Mouse (Mus musculus) megakaryocyte, embryonic 14.5 days (primary cell): ENCODE results near the gene Alkbh6. TPM values are rescaled to one million over a fixed set of nuclear protein-coding genes. Genes with fewer than 3 reads are reported as not detected.

Experiments used
- H3K27me3 ChIP-seq: replicated peaks from 2 replicates; pipeline ENCODE3; 2012; ENCODE audit warnings: inconsistent platforms
- H3K36me3 ChIP-seq: replicated peaks from 2 replicates; pipeline ENCODE3; 2012; ENCODE audit warnings: low read length, inconsistent platforms, mixed read lengths
- H3K4me1 ChIP-seq: 2 replicates; pipeline ENCODE4 v1.6.1; 2012; ENCODE audit warnings: inconsistent platforms
- H3K4me3 ChIP-seq: replicated peaks from 2 replicates; pipeline ENCODE3; 2012; ENCODE audit warnings: moderate library complexity, mild to moderate bottlenecking, inconsistent platforms
- H3K9me3 ChIP-seq: 2 replicates; pipeline ENCODE4 v1.6.1; 2012; ENCODE audit warnings: inconsistent platforms
- FLI1 ChIP-seq: IDR thresholded peaks from 2 replicates; pipeline ENCODE4 v1.6.1; 2012; ENCODE audit warnings: low read length, inconsistent platforms, mixed read lengths
- GATA1 ChIP-seq: IDR thresholded peaks from 3 replicates; pipeline ENCODE4 v1.6.1; 2012; ENCODE audit warnings: mixed read lengths, low read length, inconsistent platforms, borderline replicate concordance
- polyA plus RNA-seq: library from polyadenylated mRNA; stranded (reverse); fragments of >175 nt; gene quantifications from 2 replicates; pipeline ENCODE4 v1.2.3, GENCODE M21; 2012; ENCODE audit warnings: low replicate concordance; ENCODE audit not compliant: insufficient read depth

Alkbh6 gene
- polyA plus RNA-seq, 1 experiment = 78.7 TPM

GRCm38 (mm10) chr7:30294296-30294695 lies 14.2 kb upstream of the Alkbh6 start:
- H3K9me3 ChIP-seq = no peaks in the 10 kb centered on the region
- no peaks in the 10 kb centered on the region for H3K36me3 ChIP-seq
- no peak overlapping the region for H3K4me3 ChIP-seq
- peaks cover 11% of the 10 kb centered on the region; the same call in 1 of the 2 replicates for H3K4me1 ChIP-seq
- TF ChIP-seq FLI1 (no peak), GATA1 (no peak)
- H3K27me3 ChIP-seq = peaks cover 45% of the 10 kb centered on the region

GRCm38 (mm10) chr7:30295103-30295502 lies 13.4 kb upstream of the Alkbh6 start:
- H3K4me3 ChIP-seq = no peak overlapping the region
- TF ChIP-seq FLI1 = no peak
- no peak for TF ChIP-seq GATA1
- no peaks in the 10 kb centered on the region for H3K36me3 ChIP-seq
- H3K4me1 ChIP-seq = peaks cover 14% of the 10 kb centered on the region; the same call in 1 of the 2 replicates
- peaks cover 37% of the 10 kb centered on the region for H3K27me3 ChIP-seq
- H3K9me3 ChIP-seq = no peaks in the 10 kb centered on the region

GRCm38 (mm10) chr7:30296816-30297215 lies 11.7 kb upstream of the Alkbh6 start:
- TF ChIP-seq GATA1 = no peak
- TF ChIP-seq FLI1 = no peak
- Histone ChIP-seq H3K4me3 (no peak overlapping the region), H3K36me3 (no peaks in the 10 kb centered on the region), H3K27me3 (peaks cover 23% of the 10 kb centered on the region), H3K4me1 (peaks cover 6% of the 10 kb centered on the region; the same call in 1 of the 2 replicates), H3K9me3 (no peaks in the 10 kb centered on the region)

DNA sequence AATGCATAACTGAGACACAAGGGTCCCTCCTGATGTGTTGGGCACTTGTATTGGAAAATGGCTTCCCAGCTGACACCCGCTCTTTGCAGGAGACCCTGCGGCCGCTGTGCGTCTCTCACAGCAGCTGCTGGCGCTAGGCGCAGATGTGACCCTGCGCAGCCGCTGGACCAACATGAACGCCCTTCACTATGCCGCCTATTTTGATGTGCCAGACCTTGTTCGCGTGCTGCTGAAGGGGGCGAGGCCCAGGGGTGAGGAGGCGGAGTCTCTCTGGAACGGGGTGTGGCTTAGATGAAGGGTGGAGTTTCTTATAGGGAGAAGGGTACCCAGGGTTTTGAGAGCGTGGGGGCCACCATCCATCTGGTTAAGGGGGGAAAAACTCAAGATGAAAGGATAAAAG lies 11.3 kb upstream of the Alkbh6 start:
- Histone ChIP-seq H3K36me3 (no peaks in the 10 kb centered on the region), H3K4me3 (no peak overlapping the region), H3K9me3 (no peaks in the 10 kb centered on the region), H3K4me1 (peaks cover 6% of the 10 kb centered on the region; the same call in 1 of the 2 replicates), H3K27me3 (peaks cover 21% of the 10 kb centered on the region)
- no peak for TF ChIP-seq FLI1
- TF ChIP-seq GATA1 = no peak

DNA sequence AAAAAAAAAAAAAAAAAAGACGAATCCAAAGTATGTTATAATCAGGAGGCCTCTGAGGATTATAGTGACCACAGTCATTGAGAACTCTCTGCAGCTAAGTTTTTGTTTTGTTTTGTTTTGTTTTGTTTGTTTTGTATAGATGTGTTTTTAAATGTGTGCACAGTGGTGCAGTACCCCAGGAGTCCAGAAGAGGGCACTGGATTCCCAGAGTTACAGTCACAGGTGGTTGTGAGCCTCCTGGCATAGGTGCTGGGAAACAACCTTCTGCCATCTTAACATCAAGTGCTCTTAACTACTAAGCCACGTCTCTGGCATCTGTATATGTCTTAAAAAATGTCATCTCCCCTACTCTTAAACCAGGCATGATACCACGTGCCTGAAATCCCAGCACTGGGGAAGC lies 7.6 kb upstream of the Alkbh6 start:
- peaks cover 6% of the 10 kb centered on the region; the same call in 1 of the 2 replicates for H3K4me1 ChIP-seq
- TF ChIP-seq GATA1 (no peak), FLI1 (no peak)
- H3K9me3 ChIP-seq = no peaks in the 10 kb centered on the region
- H3K4me3 ChIP-seq = no peak overlapping the region
- H3K36me3 ChIP-seq = no peaks in the 10 kb centered on the region
- H3K27me3 ChIP-seq = peaks cover 14% of the 10 kb centered on the region

GRCm38 (mm10) chr7:30306083-30306779 lies 2.3 kb upstream of the Alkbh6 start:
- peaks cover 13% of the 10 kb centered on the region for H3K36me3 ChIP-seq

DNA sequence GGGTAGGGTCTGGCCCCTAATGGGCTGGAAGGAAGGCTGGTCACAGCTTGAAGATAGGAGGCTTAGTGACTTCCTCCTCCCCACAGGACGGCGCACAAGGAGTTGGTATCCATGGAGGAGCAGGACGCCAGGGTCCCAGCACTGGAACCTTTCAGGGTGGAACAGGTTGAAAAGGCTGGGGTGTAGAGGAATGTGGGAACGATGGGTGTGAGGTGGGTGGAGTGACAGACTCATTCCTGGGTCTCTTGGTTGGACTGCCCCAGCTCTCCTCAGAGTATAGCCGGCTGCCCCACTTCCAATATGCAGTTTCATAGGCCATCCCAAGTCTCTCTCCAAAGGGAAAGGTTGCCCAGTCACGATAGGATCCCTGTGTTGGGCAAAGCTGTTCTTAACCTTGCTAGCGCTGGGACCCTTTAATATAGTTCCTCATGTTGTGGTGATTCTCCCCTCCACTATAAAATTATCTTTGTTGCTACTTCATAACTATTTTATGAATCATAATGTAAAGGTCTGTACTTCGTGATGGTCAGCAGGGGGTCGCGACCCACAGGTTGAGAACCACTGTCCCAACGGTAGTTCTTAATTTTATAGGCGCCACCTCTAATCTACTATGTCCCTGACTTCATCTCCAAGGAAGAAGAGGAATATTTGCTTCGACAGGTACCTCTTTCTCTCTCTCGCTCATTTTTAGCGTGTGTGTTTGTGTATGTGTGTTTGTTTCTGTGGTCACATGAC lies 1.0 kb downstream of the Alkbh6 start:
- H3K36me3 ChIP-seq = peaks cover 40% of the 10 kb centered on the region
- H3K4me1 ChIP-seq = peaks cover 34% of the 10 kb centered on the region
- no peaks in the 10 kb centered on the region for H3K27me3 ChIP-seq
- no peaks in the 10 kb centered on the region for H3K9me3 ChIP-seq
- TF ChIP-seq FLI1 = no peak
- no peak for TF ChIP-seq GATA1
- peak overlapping the region; percentile 93 for H3K4me3 ChIP-seq

More at GRCm38 (mm10) chr7:30306083-30306779, 2.3 kb upstream of the Alkbh6 start:
- Histone ChIP-seq H3K27me3 (peaks cover 10% of the 10 kb centered on the region), H3K4me1 (peaks cover 32% of the 10 kb centered on the region), H3K4me3 (peak overlapping the region; percentile 4), H3K9me3 (no peaks in the 10 kb centered on the region)
- TF ChIP-seq GATA1 (no peak), FLI1 (no peak)

DNA sequence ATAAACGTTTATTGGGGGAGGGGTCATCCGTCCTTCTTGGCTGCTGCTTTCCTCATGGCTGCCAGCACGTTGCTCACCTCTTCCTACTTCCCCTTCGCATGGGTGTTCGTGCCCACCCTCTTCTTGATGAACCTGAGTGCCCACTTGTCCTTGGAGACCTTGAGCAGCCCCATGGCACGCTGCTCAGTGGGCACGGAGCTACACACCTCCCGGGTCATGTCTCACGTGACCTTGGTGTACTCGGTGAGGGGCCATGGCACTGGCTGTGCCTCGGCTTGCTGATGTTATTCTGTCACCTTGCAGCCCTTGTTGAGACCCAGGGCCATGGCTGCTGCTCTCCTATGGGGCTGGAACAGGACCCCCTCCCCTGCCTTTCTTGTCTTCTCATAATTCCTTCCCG lies 1.6 kb downstream of the Alkbh6 start:
- H3K4me1 ChIP-seq = peaks cover 39% of the 10 kb centered on the region
- H3K27me3 ChIP-seq = no peaks in the 10 kb centered on the region
- H3K4me3 ChIP-seq = peak overlapping the region; percentile 46
- H3K36me3 ChIP-seq = peaks cover 40% of the 10 kb centered on the region
- TF ChIP-seq FLI1 = no peak
- TF ChIP-seq GATA1 = no peak
- no peaks in the 10 kb centered on the region for H3K9me3 ChIP-seq

DNA sequence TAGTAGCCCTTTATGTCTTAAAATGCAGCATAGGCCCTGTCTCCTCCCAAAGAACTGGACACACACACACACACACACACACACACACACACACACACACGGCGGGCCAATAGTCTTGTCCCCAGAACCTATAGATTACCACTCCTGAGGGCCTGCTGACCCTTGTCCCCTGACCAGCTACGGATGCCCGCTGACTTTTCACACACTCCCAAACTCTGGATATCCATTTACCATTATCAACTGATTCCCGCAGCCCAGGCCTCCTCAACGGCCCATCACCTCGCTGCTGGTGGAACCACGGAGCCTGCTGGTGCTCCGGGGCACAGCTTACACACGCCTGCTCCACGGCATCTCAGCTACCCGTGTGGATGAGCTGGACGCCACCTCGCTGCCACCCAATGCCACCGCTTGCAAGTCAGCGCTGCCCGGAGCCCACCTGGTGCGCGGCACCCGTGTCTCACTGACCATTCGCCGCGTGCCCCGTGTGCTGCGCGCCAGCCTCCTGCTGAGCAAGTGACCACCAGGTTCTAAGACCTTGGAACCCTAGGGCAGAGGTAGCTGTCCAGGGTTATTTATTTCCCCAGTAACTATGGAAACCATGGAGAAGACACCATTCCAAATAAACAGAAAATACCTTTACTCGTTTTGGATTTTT lies 5.3 kb downstream of the Alkbh6 start:
- TF ChIP-seq FLI1 (no peak), GATA1 (no peak)
- H3K9me3 ChIP-seq = no peaks in the 10 kb centered on the region
- H3K36me3 ChIP-seq = peaks cover 42% of the 10 kb centered on the region
- no peaks in the 10 kb centered on the region for H3K27me3 ChIP-seq
- peaks cover 40% of the 10 kb centered on the region for H3K4me1 ChIP-seq
- H3K4me3 ChIP-seq = no peak overlapping the region
